Mouse (Mus musculus) brain, embryonic 14.5 days (tissue): ENCODE data around the gene Ifih1.

Source experiments
- CTCF ChIP-seq: fragments of 200-500 bp; IDR thresholded peaks from 2 replicates; pipeline ENCODE4 v1.5.1; 2012; ENCODE audit warnings: inconsistent platforms, mild to moderate bottlenecking, moderate library complexity, borderline replicate concordance; ENCODE audit not compliant: insufficient read depth, insufficient read length; ENCODE audit errors: extremely low read depth
- POLR2A ChIP-seq: fragments of 200-500 bp; IDR thresholded peaks from 2 replicates; pipeline ENCODE4 v1.6.1; 2012; ENCODE audit warnings: mild to moderate bottlenecking, inconsistent platforms, borderline replicate concordance; ENCODE audit not compliant: poor library complexity, insufficient read depth, insufficient read length, severe bottlenecking; ENCODE audit errors: extremely low read depth

- TF ChIP-seq CTCF = no peak
- no peak for TF ChIP-seq POLR2A
Measured at GRCm38 (mm10) chr2:62594491-62594890, 51.6 kb downstream of the Ifih1 start.
